In genomic region chr17:34951636-34952377, GRCm38 (mm10) we compare ENCODE assay signal across 8 mouse cellular contexts. TPM values are rescaled to one million over a fixed set of nuclear protein-coding genes. Genes with fewer than 3 reads are reported as not detected.
DNase-seq lines count a peak whose midpoint lies in the region; ATAC-seq lines count a peak whose summit lies in the region.

No protein-coding gene starts in this region.

- H3K36me3 ChIP-seq in hindbrain, embryonic 13.5 days, result peaks cover 18% of the 10 kb centered on the region

- H3K4me2 ChIP-seq in hindbrain, embryonic 13.5 days, result peak overlapping the region; percentile 77

- ATAC-seq in cerebellum, adult (ENCODE audit: insufficient number of reproducible peaks, low FRiP score, low TSS enrichment), result no peak
- peak; percentile 5 for ATAC-seq in hindbrain, embryonic 13.5 days (ENCODE audit: low FRiP score)
- peak; percentile 7; the same call in 1 of the 2 replicates for ATAC-seq in megakaryocyte, adult 5-6 weeks (ENCODE audit: poor library complexity, severe bottlenecking)

- H3K4me3 ChIP-seq in hindbrain, embryonic 13.5 days, result peak overlapping the region; percentile 80

- no peaks in the 10 kb centered on the region for H3K9me3 ChIP-seq in hindbrain, embryonic 13.5 days

- peaks cover 16% of the 10 kb centered on the region for H3K4me1 ChIP-seq in hindbrain, embryonic 13.5 days (replicated peaks)

- peak; percentile 80 for DNase-seq in cerebellum, adult 9-10 months
- DNase-seq in right cerebral cortex, adult 18-20 months, result peak; percentile 52
- DNase-seq in right cerebral cortex, postnatal 4 days, result no peak
- DNase-seq in adrenal gland, postnatal 36 days, result no peak
- no peak for DNase-seq in natural killer cell, adult 2 months (ENCODE audit: low spot score in 2 of 2)

- H3K27ac ChIP-seq in hindbrain, embryonic 13.5 days, result peak overlapping the region; percentile 92

- under 1% methylated on average over 29 of the region's 29 CpGs for WGBS in hindbrain, embryonic 13.5 days

- peaks cover 20% of the 10 kb centered on the region for H3K27me3 ChIP-seq in hindbrain, embryonic 13.5 days

- H3K9ac ChIP-seq in hindbrain, embryonic 13.5 days, result peak overlapping the region; percentile 98

RNA-seq across cellular contexts. Expression of gene Hspa1b, which starts 7.2 kb away (rescaled TPM):
- 0.26 and 0.32 TPM in 2 replicates for polyA plus RNA-seq in hindbrain, embryonic 13.5 days (2015; fragmentation: Nextera tagmentation; extraction: Ambion mirVana)
- 14.9 and 22.6 TPM in 2 replicates for total RNA-seq in megakaryocyte, adult 5-6 weeks (2015)
- 23.0 and 30.6 TPM in 2 replicates for total RNA-seq in megakaryocyte, adult 5-6 weeks (2017)
- total RNA-seq in adrenal gland, postnatal 36 days (2021), result 100 to 1,000 TPM in 1 of 2 experiments, 10 to 100 TPM in 1; 80.1 to 206 TPM

RNA-seq across cellular contexts. Expression of gene Gm20481, which starts 17.9 kb away (rescaled TPM):
- polyA plus RNA-seq in hindbrain, embryonic 13.5 days (2015; fragmentation: Nextera tagmentation; extraction: Ambion mirVana), result not detected in 2 replicates
- not detected in 2 replicates for total RNA-seq in megakaryocyte, adult 5-6 weeks (2015)
- total RNA-seq in megakaryocyte, adult 5-6 weeks (2017), result not detected in 2 replicates
- not detected for total RNA-seq in adrenal gland, postnatal 36 days (2021)

RNA-seq across cellular contexts. Expression of gene Hspa1a, which starts 20.1 kb away (rescaled TPM):
- polyA plus RNA-seq in hindbrain, embryonic 13.5 days (2015; fragmentation: Nextera tagmentation; extraction: Ambion mirVana), result 4.0 and 4.6 TPM in 2 replicates
- 10.8 and 12.4 TPM in 2 replicates for total RNA-seq in megakaryocyte, adult 5-6 weeks (2015)
- total RNA-seq in megakaryocyte, adult 5-6 weeks (2017), result 29.2 and 32.0 TPM in 2 replicates
- total RNA-seq in adrenal gland, postnatal 36 days (2021), result 10 to 100 TPM; 36.0 to 86.1 TPM

RNA-seq across cellular contexts. Expression of gene Hspa1l, which starts 20.7 kb away (rescaled TPM):
- polyA plus RNA-seq in hindbrain, embryonic 13.5 days (2015; fragmentation: Nextera tagmentation; extraction: Ambion mirVana), result 0.85 and 1.1 TPM in 2 replicates
- not detected in 2 replicates for total RNA-seq in megakaryocyte, adult 5-6 weeks (2015)
- total RNA-seq in megakaryocyte, adult 5-6 weeks (2017), result 0.22 TPM in 1 of 2 replicates, not detected in the other
- under 1 TPM; 0.20 to 0.36 TPM for total RNA-seq in adrenal gland, postnatal 36 days (2021)

RNA-seq across cellular contexts. Expression of gene Neu1, which starts 20.8 kb away (rescaled TPM):
- polyA plus RNA-seq in hindbrain, embryonic 13.5 days (2015; fragmentation: Nextera tagmentation; extraction: Ambion mirVana), result 30.6 and 31.5 TPM in 2 replicates
- total RNA-seq in megakaryocyte, adult 5-6 weeks (2015), result 18.1 and 22.9 TPM in 2 replicates
- total RNA-seq in megakaryocyte, adult 5-6 weeks (2017), result 23.4 and 23.7 TPM in 2 replicates
- 10 to 100 TPM; 25.4 to 27.4 TPM for total RNA-seq in adrenal gland, postnatal 36 days (2021)

Comparison
In these comparisons a context has a peak if more than half of its experiments do, and no peak if none do; other contexts are left out.
1. DNase-seq: peak in cerebellum, adult 9-10 months (single experiment) and right cerebral cortex, adult 18-20 months (single experiment); none in right cerebral cortex, postnatal 4 days (single experiment), adrenal gland, postnatal 36 days (0 of 2) and natural killer cell, adult 2 months (0 of 2).